Mouse (Mus musculus) cerebellum, adult 11 months (tissue): ENCODE data around the gene Ccdc163.
"Not testable (repeated sequence)": the region's sequence is repeated elsewhere in the genome, so short reads cannot be mapped to it uniquely, and the experiment has no call there.

Experiments
- DNase-seq: peaks from one replicate; pipeline ENCODE4 v3.0.0; 2022

The Ccdc163 gene

GRCm38 (mm10) chr4:116708201-116708764 is at the start of gene Ccdc163, which contains the start of gene Mmachc:
TSS of gene Ccdc163 (plus strand) at chr4:116708509.
TSS of gene Mmachc (minus strand) at chr4:116708406.
- DNase-seq: peak; percentile 88

- DNase-seq: no peak
These were observed 48.8 kb upstream of the Ccdc163 start for GRCm38 (mm10) chr4:116659474-116659873.

DNA sequence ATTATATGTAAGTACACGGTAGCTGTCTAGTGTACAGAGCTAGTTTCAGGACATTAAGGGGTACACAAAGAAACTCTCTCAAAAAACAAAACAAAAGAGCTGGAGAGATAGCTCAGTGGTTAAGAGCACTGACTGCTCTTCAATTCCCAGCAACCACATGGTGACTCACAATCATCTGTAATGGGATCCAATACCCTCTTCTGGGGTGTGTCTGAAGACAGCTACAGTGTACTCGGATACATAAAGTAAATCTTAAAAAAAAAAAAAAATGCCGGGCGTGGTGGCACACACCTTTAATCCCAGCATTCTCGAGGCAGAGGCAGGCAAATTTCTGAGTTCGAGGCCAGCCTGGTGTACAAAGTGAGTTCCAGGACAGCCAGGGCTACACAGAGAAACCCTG is 48.4 kb upstream of the Ccdc163 start:
- not testable (repeated sequence) for DNase-seq

DNA sequence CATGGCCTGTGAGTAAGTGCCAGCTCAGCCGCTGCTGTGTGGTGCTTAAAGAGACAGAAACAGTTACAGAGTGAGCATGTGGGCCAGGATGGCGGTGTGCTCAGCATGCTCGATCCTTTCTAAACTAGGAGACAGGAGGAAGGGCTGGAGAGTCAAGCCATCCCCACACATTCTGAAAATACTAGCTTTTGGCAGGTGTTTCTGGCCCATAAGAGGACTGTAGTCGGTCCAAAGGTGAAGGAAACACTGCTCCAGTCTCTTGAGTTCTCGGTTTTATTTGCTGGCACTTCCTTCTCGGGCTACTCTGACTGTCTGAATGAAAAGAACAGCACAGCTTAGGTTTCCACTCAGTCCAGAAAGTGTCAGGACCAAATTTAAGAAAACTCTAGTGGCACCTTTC is 47.5 kb upstream of the Ccdc163 start:
- DNase-seq: no peak

DNA sequence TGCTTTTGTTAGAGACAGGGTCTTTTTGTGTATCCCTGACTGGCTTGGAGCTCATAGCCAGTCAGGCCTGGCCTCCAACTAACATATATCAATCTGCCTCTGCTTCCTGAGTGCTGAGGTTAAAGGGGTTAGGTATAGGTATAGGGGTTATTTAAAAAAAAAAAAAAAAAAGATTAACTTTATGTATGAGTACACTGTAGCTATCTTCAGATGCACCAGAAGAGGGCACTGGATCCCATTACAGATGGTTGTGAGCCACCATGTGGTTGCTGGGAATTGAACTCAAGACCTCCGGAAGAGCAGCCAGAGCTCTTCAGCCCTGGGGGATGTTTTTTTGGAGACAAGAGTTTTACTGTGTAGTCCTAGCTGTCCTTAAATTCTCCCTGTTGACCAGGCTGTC is 46.3 kb upstream of the Ccdc163 start:
- no peak for DNase-seq

DNA sequence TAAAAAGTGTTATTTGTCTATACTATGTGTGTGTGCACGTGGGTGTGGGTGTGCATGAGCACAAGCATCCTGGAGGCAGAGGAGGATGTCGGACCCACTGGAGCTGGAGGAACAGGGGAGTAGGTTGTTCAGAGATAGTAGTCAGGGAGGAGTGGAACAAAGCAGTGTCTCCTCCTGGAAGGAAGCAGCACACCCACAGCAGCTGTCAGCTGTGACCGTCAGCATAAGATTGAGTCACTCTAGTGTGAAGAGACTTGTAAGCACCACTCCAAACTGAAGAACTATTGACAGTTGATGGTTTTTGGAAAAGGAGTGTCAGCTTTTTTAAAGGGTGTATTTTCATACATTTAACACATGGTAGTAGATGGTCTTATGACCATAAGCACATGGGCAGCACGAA is 41.7 kb upstream of the Ccdc163 start:
- no peak for DNase-seq

- DNase-seq: no peak
These were observed 40.2 kb upstream of the Ccdc163 start for GRCm38 (mm10) chr4:116668145-116668544.

GRCm38 (mm10) chr4:116669291-116669690 is 39.0 kb upstream of the Ccdc163 start:
- no peak for DNase-seq

DNA sequence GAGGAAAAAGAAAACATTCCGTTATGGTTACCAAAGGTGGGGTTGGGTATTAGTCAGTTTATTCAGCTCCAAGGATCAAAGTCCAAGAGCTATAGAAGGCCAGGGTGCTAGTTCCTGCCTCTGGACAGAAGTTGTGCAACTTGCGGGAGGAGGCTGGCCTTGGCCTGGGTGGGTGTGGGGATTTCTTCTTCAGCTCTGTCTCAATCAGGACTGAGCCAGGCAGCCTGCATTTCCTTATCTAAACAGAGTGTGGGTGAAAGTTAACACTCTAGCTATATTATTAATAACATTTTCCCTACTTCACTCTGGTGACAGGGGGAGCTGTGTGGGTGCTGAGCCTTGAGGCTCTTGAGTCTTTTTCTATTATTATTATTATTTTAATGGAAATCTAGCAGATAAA is 35.5 kb upstream of the Ccdc163 start:
- no peak for DNase-seq

DNA sequence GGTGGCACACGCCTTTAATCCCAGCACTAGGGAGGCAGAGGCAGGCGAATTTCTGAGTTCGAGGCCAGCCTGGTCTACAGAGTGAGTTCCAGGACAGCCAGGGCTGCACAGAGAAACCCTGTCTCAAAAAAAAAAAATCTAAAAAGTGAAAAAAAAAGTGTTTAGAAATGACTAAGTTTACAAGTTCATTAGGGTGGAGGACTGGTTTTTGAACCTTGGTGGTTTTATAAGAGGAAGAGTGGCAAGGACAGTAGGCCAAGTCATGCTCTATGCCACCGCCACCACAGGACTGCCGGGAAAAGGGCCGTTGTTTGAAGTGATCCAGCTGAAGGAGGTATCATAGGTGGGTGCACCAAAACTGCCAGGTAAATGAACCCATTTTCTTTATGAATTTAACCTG is 33.5 kb upstream of the Ccdc163 start:
- not testable (repeated sequence) for DNase-seq

- no peak for DNase-seq
These were observed 32.3 kb upstream of the Ccdc163 start for GRCm38 (mm10) chr4:116676027-116676426.

- DNase-seq: no peak
These were observed 30.5 kb upstream of the Ccdc163 start for GRCm38 (mm10) chr4:116677808-116678207.

GRCm38 (mm10) chr4:116679141-116679540 is 29.2 kb upstream of the Ccdc163 start:
- no peak for DNase-seq

- DNase-seq: not testable (repeated sequence)
These were observed 27.8 kb upstream of the Ccdc163 start for GRCm38 (mm10) chr4:116680521-116680920.

GRCm38 (mm10) chr4:116683957-116684356 is 24.4 kb upstream of the Ccdc163 start:
- no peak for DNase-seq

GRCm38 (mm10) chr4:116684665-116685064 is 23.6 kb upstream of the Ccdc163 start:
- no peak for DNase-seq

- peak; percentile 88 for DNase-seq
These were observed 22.8 kb upstream of the Ccdc163 start, which contains the start of gene Prdx1 for GRCm38 (mm10) chr4:116685402-116686061. TSS of gene Prdx1 (plus strand) at chr4:116685544.

DNA sequence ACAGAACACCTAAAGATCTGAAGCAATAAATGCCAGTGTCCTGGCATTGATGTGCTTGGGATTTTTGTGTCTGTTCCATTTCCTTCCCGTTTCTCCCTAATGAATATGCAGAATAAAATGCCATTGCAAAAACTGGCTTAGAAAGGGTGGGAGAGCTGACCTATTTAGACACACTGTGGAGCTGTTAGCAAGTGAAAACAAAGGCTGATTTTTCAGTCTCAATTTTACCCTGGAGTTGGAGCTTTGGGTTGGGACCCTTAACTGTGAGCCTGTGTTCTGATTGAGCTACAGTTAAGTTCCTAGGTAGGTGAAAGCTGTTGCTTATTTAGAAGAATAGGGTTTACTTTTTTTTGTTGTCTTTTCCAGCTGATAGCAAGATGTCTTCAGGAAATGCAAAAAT is 21.3 kb upstream of the Ccdc163 start:
- DNase-seq: no peak

GRCm38 (mm10) chr4:116689309-116689876 is 18.9 kb upstream of the Ccdc163 start:
- no peak for DNase-seq

DNA sequence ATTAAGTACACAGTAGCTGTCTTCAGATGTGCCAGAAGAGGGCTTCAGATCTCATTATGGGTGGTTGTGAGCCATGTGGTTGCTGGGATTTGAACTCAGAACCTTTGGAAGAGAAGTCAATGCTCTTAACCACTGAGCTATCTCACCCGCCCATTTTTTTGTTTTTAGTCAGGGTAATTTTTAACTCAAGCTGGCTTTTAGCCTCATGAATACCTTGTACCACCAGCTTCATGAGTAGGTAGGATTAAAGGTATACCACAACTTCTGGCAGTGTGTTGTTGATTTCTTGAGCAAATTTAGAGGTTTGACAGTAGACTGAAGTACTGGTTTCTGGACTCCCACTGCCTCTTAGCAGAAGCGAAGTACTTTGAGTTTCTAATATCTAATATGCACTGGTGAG is 16.2 kb upstream of the Ccdc163 start:
- no peak for DNase-seq

DNA sequence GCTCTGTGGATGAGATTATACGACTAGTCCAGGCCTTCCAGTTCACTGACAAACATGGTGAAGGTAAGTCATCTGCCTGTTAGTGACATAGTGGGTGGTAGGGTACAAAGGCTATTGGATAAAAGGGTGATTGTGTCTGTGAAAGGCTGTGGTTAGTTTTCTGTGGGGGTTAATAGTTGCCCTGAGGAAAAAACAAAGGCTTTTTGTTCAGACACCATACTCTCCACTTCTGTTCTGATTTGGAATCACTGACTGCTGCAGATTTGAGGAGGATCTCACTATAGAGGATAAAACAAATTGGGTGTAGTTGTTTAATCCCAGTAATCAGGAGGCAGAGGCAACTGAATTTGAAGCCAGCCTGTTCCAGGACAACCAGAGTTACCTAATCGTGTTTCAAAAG is 14.5 kb upstream of the Ccdc163 start:
- DNase-seq: no peak

DNA sequence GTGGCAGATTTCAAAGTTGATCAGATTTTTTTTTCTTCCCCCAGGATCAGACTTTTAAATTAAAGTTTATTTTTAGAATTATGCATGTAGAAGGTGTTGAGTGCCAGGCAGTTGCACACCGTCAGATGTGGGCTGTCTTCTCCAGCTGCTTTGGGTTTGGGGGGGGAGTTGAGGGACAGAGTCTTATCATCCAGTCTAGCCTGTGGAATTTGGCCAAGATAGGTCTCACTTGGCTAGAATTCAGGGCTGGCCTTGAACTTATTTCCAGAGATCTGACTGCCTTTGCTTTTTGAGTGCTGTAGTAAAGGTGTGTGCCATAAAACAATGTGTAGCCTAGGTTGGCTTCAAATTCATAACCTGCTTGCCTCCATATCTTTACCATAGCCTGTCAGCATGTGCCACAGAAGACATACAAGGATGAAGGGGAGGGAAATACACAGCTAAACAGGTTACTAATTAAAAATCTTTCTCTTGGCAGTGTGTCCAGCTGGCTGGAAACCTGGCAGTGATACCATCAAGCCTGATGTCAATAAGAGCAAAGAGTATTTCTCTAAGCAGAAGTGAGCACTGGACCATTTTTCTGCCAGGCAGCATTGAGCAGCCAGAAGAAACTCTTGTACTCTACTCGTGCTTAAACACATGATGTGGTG is 9.5 kb upstream of the Ccdc163 start:
- DNase-seq: no peak

DNA sequence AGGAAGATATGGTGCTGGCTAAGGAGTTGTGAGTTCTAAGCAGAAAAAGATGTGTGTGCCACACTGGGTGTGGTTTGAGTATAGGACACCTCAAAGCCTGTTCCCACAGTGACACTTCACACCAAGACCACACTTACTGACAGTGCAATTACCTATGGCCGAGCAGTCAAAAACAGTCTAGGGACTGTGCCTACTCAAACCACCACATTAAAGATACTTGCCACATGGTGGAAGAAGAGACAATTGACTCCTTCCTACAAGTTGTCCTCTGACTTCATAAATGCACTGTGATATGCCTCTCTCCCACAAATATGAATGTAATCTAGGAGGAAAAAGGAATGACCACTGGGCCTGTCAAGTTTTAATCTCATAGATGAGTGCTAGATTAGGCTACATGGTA is 7.3 kb upstream of the Ccdc163 start:
- no peak for DNase-seq

GRCm38 (mm10) chr4:116703804-116704203 is 4.5 kb upstream of the Ccdc163 start:
- peak; percentile 50 for DNase-seq
